Mouse (Mus musculus): ENCODE results near the gene Olfr877.
A peak's percentile ranks its signal among the peaks of the same experiment; 100 is the strongest.

Olfr877 gene

GRCm38 (mm10) chr9:37853969-37854368 is at the start of gene Olfr877:
TSS of gene Olfr877 (plus strand) at chr9:37854269.
- DNase-seq (ENCODE audit: extremely low read depth, insufficient read length, low spot score), result no peak

DNA sequence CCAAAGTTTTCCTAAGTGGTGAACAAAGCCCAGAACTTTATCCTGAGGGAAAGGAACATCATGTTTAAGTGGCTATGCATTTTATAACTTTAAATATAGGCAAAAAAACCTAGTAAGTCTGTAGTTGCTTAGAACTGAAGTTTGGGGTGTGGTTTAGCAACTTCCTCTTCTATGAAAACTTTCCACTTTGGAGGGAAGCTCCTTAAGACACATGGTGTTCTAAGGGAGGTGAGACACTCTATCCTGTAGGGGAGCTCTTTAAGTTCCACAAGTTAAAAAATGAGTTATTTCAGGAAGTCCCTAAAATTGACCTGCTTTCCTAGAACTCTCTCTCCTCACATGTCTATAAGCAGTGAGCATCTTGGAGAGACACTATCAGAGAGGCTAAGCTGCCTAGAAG is 46.8 kb upstream of the Olfr877 start:
- DNase-seq (ENCODE audit: extremely low read depth, insufficient read length, low spot score), result no peak

DNA sequence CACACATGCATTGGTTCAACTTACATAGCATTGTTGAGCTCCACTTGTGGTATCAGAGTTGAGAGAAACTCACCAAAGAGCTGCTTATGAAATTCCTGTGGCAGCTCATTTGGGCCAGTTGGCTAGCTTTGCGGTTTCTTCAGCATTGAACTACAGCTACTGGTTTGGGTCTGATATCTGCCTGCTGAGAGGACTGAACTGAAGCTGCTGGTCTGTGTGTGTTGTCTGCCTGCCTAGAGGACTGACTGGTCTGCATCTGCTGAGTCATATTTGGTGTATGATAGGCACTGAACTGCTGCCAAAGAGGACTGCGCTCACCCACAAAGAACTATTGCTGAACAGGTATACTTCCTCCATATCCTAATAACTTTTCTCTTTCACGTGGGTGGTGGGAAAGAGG is 45.6 kb upstream of the Olfr877 start:
- DNase-seq (ENCODE audit: extremely low read depth, insufficient read length, low spot score), result peak; percentile 10

DNA sequence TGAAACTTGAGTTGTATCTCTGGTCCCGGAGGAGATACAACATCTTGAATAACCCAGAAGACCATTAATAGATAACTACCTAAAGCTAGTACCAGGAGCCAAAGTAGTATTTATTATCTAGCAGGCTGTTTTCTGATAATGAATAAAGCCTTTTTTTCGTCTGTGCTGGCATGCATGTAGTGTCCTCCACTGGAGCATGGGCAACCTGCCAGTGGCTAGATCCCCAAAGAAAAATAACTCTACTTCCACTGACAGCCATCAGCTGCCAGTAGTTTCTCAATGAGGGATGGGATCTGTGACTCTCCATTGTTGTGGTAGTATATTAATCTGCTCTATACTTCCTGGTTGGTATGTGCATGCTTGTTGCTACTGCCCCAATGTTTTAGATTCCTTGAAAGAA is 45.1 kb upstream of the Olfr877 start:
- no peak for DNase-seq (ENCODE audit: extremely low read depth, insufficient read length, low spot score)

GRCm38 (mm10) chr9:37814696-37815095 is 39.4 kb upstream of the Olfr877 start:
- DNase-seq (ENCODE audit: extremely low read depth, insufficient read length, low spot score), result no peak

GRCm38 (mm10) chr9:37829881-37830280 is 24.2 kb upstream of the Olfr877 start:
- no peak for DNase-seq (ENCODE audit: extremely low read depth, insufficient read length, low spot score)

- DNase-seq (ENCODE audit: extremely low read depth, insufficient read length, low spot score), result peak; percentile 40
These were observed 20.7 kb upstream of the Olfr877 start for GRCm38 (mm10) chr9:37833341-37833740.

- DNase-seq (ENCODE audit: extremely low read depth, insufficient read length, low spot score), result no peak
These were observed 4.8 kb upstream of the Olfr877 start for GRCm38 (mm10) chr9:37849267-37849666.

DNA sequence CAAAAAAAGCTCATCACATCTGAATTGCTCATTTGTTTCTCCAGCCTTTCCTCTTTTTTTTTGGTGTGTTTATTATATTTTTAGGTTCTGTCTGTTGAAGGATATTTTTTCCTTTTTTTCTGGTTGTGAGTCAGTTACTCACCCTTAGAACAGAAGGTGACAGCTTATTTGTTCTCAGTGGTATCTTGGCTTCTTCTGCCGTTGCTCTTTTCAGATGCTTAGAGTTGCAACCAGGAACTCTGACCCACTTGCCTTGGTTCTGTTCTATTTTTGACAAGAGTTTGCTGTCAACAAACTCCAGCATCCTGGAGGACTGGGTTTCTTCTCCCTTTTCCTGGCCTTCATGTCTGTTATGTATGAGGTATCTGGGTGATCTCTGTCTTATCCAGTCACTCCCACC is 9.3 kb downstream of the Olfr877 start:
- no peak for DNase-seq (ENCODE audit: extremely low read depth, insufficient read length, low spot score)

DNA sequence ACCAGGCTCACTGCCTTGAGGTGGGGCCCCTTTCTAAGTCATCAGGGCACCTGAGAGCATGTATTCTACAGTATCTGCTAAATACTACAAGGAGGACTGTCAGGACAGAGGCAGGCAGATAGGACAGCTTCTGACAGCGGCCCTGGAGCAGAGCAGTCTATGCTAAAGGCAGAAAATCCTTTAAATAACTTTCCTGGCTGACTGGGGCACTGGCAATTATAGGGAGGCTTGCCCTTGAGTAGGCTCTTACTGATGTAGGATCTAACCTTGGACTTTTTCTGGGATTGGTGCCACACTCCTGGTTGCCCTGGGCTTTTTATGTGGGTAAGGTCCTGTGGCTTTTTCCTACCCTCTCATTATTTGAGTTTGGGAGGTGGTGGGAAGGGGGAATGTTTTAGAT is 16.2 kb downstream of the Olfr877 start:
- no peak for DNase-seq (ENCODE audit: extremely low read depth, insufficient read length, low spot score)

GRCm38 (mm10) chr9:37871097-37871496 is 17.0 kb downstream of the Olfr877 start:
- DNase-seq (ENCODE audit: extremely low read depth, insufficient read length, low spot score), result no peak

DNA sequence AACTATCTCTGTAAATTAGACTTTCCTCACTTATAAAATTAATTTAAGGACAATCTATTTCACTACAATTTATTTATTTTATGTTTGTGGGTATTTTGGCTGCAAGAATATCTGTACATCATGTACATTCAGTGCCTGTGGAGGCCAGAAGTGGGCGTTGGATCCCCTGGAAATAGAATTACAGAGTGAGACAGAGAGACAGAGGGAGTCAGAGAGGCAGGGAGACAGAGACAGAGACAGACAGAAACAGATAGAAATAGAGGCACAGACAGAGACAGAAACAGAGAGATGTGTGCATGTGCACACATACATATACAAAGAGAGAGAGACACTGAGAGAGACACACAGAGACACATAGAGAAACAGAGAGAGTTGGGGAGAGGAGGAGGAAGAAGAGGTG is 17.5 kb downstream of the Olfr877 start:
- DNase-seq (ENCODE audit: extremely low read depth, insufficient read length, low spot score), result no peak

- DNase-seq (ENCODE audit: extremely low read depth, insufficient read length, low spot score), result no peak
These were observed 36.9 kb downstream of the Olfr877 start for GRCm38 (mm10) chr9:37890960-37891359.

DNA sequence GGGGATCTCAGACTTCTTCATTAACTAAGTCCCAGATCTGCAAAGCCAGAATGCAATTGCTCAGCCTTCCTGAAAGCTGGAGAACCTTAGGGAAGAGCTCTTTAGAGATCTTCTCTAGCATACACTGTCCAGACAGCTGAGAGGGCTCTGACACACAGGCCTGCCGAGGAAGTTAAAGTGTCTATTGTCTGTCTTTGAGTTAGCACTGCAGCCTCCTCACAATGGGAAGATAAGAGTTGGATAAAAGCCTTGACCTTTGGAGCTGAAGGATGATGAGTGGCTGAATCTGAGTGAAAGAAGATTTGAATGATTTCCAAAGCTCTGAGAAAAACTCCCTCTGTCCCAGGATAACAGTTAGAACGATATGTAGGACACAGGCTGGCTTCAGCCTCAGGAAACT is 42.6 kb downstream of the Olfr877 start, which contains the start of gene Olfr145:
Gene Olfr145 (plus strand): TSS at position 64 of the 400 bp plus-strand sequence.
- no peak for DNase-seq (ENCODE audit: extremely low read depth, insufficient read length, low spot score)

GRCm38 (mm10) chr9:37905555-37905954 is 51.5 kb downstream of the Olfr877 start:
- DNase-seq (ENCODE audit: extremely low read depth, insufficient read length, low spot score), result no peak

All from 3134 (cell line).